Mouse (Mus musculus) MEL (cell line): ENCODE data around the gene Fnd3c2. TPM values are rescaled to one million over a fixed set of nuclear protein-coding genes. Genes with fewer than 3 reads are reported as not detected.

ENCODE experiments used
- DNase-seq: peaks from one replicate; pipeline ENCODE4 v3.0.0; 2011; ENCODE audit warnings: low read depth, low spot score
- H3K27ac ChIP-seq: 2 replicates; pipeline ENCODE4 v1.5.1; 2012; ENCODE audit warnings: low read depth, mild to moderate bottlenecking, control low read depth, low read length, moderate library complexity; ENCODE audit not compliant: control insufficient read depth
- H3K27me3 ChIP-seq, 2 experiments: fragments of 150-350 bp in 1 of 2; sonication (generic) in 1 of 2; 2 replicates each; pipeline ENCODE4 v1.6.1; 2012; ENCODE audit warnings: low read length in 2 of 2, mild to moderate bottlenecking in 2 of 2, improper control_type of control experiment in 1 of 2, moderate library complexity in 1 of 2; ENCODE audit not compliant: insufficient read depth in 2 of 2, control insufficient read depth in 1 of 2
- H3K36me3 ChIP-seq, 2 experiments: 2 replicates each; pipeline ENCODE4 v1.6.1; 2012 to 2014; ENCODE audit warnings: low read length in 2 of 2, improper control_type of control experiment in 1 of 2, inconsistent platforms in 1 of 2, mild to moderate bottlenecking in 1 of 2; ENCODE audit not compliant: insufficient read depth in 2 of 2, control insufficient read depth in 1 of 2
- H3K4me1 ChIP-seq, 2 experiments: fragments of 150-350 bp in 1 of 2; sonication (generic) in 1 of 2; 2 replicates each; pipeline ENCODE4 v1.6.1; 2012; ENCODE audit warnings: low read length in 2 of 2, improper control_type of control experiment in 1 of 2, mild to moderate bottlenecking in 1 of 2; ENCODE audit not compliant: insufficient read depth in 2 of 2, control insufficient read depth in 1 of 2
- H3K4me3 ChIP-seq, 2 experiments: fragments of 150-350 bp in 1 of 2; sonication (generic) in 1 of 2; 2 replicates each; pipeline ENCODE4 v1.5.1; 2012; ENCODE audit warnings: low read depth in 2 of 2, low read length in 2 of 2, mild to moderate bottlenecking in 2 of 2, moderate library complexity in 2 of 2, control low read depth in 1 of 2, improper control_type of control experiment in 1 of 2; ENCODE audit not compliant: control insufficient read depth in 1 of 2, insufficient read depth in 1 of 2
- H3K79me2 ChIP-seq: 2 replicates; pipeline ENCODE4 v1.6.1; 2012; ENCODE audit warnings: mild to moderate bottlenecking, low read length, moderate library complexity; ENCODE audit not compliant: control insufficient read depth, poor library complexity, insufficient read depth
- H3K9ac ChIP-seq: 2 replicates; pipeline ENCODE4 v1.6.1; 2012; ENCODE audit warnings: low read depth, mild to moderate bottlenecking, control low read depth, low read length, moderate library complexity; ENCODE audit not compliant: control insufficient read depth, poor library complexity, severe bottlenecking
- H3K9me3 ChIP-seq: fragments of 150-350 bp; sonication (generic); replicated peaks from 2 replicates; pipeline ENCODE4 v1.6.1; 2012; ENCODE audit warnings: mild to moderate bottlenecking, low read length, improper control_type of control experiment, moderate library complexity; ENCODE audit not compliant: insufficient read depth
- BHLHE40 ChIP-seq: IDR thresholded peaks from 2 replicates; pipeline ENCODE4 v1.6.1; 2012; ENCODE audit warnings: low read depth, mild to moderate bottlenecking, inconsistent platforms, low read length, improper control_type of control experiment, borderline replicate concordance
- CHD2 ChIP-seq: IDR thresholded peaks from 2 replicates; pipeline ENCODE4 v1.6.1; 2011; ENCODE audit warnings: low read length, improper control_type of control experiment
- CTCF ChIP-seq, 3 experiments: IDR thresholded peaks in 2 of 3; conservative IDR thresholded peaks in 1 of 3; 2 replicates each; pipeline ENCODE4 v1.5.1; 2011 to 2012; ENCODE audit warnings: low read length in 3 of 3, low read depth in 2 of 3, mild to moderate bottlenecking in 2 of 3, improper control_type of control experiment in 1 of 3, inconsistent platforms in 1 of 3, mixed read lengths in 1 of 3, moderate library complexity in 1 of 3; ENCODE audit not compliant: control insufficient read depth in 1 of 3, insufficient read depth in 1 of 3, poor library complexity in 1 of 3, severe bottlenecking in 1 of 3
- EP300 ChIP-seq, 2 experiments: IDR thresholded peaks; 2 replicates each; pipeline ENCODE4 v1.6.1; 2011; ENCODE audit warnings: improper control_type of control experiment in 2 of 2, low read length in 2 of 2, low read depth in 1 of 2, mild to moderate bottlenecking in 1 of 2
- ETS1 ChIP-seq: IDR thresholded peaks from 2 replicates; pipeline ENCODE4 v1.6.1; 2012; ENCODE audit warnings: low read depth, mild to moderate bottlenecking, inconsistent platforms, low read length, improper control_type of control experiment, moderate library complexity
- GATA1 ChIP-seq: IDR thresholded peaks from 2 replicates; pipeline ENCODE4 v1.6.1; 2011; ENCODE audit warnings: low read depth, low read length, improper control_type of control experiment
- KAT2A ChIP-seq: conservative IDR thresholded peaks from 2 replicates; pipeline ENCODE4 v1.6.1; 2012; ENCODE audit warnings: low read depth, low read length, improper control_type of control experiment, inconsistent platforms
- MAFK ChIP-seq: IDR thresholded peaks from 2 replicates; pipeline ENCODE4 v1.6.1; 2011; ENCODE audit warnings: low read depth, mild to moderate bottlenecking, low read length, improper control_type of control experiment, borderline replicate concordance
- MAX ChIP-seq: IDR thresholded peaks from 2 replicates; pipeline ENCODE4 v1.6.1; 2011; ENCODE audit warnings: low read length, improper control_type of control experiment
- MEF2A ChIP-seq: IDR thresholded peaks from 2 replicates; pipeline ENCODE4 v1.6.1; 2014; ENCODE audit warnings: low read depth, mild to moderate bottlenecking, inconsistent platforms, low read length, improper control_type of control experiment; ENCODE audit not compliant: poor library complexity, insufficient replicate concordance, severe bottlenecking; ENCODE audit errors: extremely low read depth
- MXI1 ChIP-seq: IDR thresholded peaks from 2 replicates; pipeline ENCODE4 v1.6.1; 2011; ENCODE audit warnings: mild to moderate bottlenecking, low read depth, low read length, improper control_type of control experiment
- NELFE ChIP-seq: IDR thresholded peaks from 2 replicates; pipeline ENCODE4 v1.6.1; 2011; ENCODE audit warnings: low read depth, low read length, improper control_type of control experiment
- POLR2A ChIP-seq, 2 experiments: IDR thresholded peaks; 2 replicates each; pipeline ENCODE4 v1.6.1; 2011 to 2012; ENCODE audit warnings: low read length in 2 of 2, mild to moderate bottlenecking in 2 of 2, control low read depth in 1 of 2, improper control_type of control experiment in 1 of 2, low read depth in 1 of 2, moderate library complexity in 1 of 2; ENCODE audit not compliant: control insufficient read depth in 1 of 2, insufficient read depth in 1 of 2, poor library complexity in 1 of 2
- POLR2AphosphoS5 ChIP-seq: IDR thresholded peaks from 2 replicates; pipeline ENCODE4 v1.6.1; 2012; ENCODE audit warnings: low read depth, borderline replicate concordance, mild to moderate bottlenecking, inconsistent platforms, low read length, moderate library complexity, mixed read lengths
- SIN3A ChIP-seq: IDR thresholded peaks from 2 replicates; pipeline ENCODE4 v1.6.1; 2012; ENCODE audit warnings: low read length, improper control_type of control experiment, inconsistent platforms
- TAL1 ChIP-seq: IDR thresholded peaks from 2 replicates; pipeline ENCODE4 v1.6.1; 2012; ENCODE audit warnings: mild to moderate bottlenecking, inconsistent platforms, low read length, moderate library complexity, mixed read lengths
- TBP ChIP-seq: IDR thresholded peaks from 2 replicates; pipeline ENCODE4 v1.8.0; 2011; ENCODE audit warnings: low read depth, low read length, improper control_type of control experiment
- TCF12 ChIP-seq: IDR thresholded peaks from 2 replicates; pipeline ENCODE4 v1.6.1; 2014; ENCODE audit warnings: low read depth, mild to moderate bottlenecking, inconsistent platforms, low read length, improper control_type of control experiment, moderate library complexity
- UBTF ChIP-seq: IDR thresholded peaks from 2 replicates; pipeline ENCODE4 v1.6.1; 2012; ENCODE audit warnings: low read depth, mild to moderate bottlenecking, inconsistent platforms, low read length, improper control_type of control experiment, moderate library complexity, borderline replicate concordance; ENCODE audit not compliant: insufficient read depth
- USF1 ChIP-seq: IDR thresholded peaks from 2 replicates; pipeline ENCODE4 v1.6.1; 2014; ENCODE audit warnings: low read depth, mild to moderate bottlenecking, inconsistent platforms, low read length, improper control_type of control experiment, moderate library complexity
- ZNF384 ChIP-seq: IDR thresholded peaks from 2 replicates; pipeline ENCODE4 v1.6.1; 2012; ENCODE audit warnings: low read depth, mild to moderate bottlenecking, inconsistent platforms, low read length, improper control_type of control experiment
- polyA plus RNA-seq, 2 experiments: library from polyadenylated mRNA; stranded (reverse) in 1 of 2; unstranded in 1 of 2; fragments of >175 nt in 1 of 2; fragments of >200 nt in 1 of 2; gene quantifications; 2 replicates each; pipeline versions ENCODE4 v1.2.1 to v1.2.4; 2012; ENCODE audit warnings: low replicate concordance in 2 of 2, low read depth in 1 of 2; ENCODE audit not compliant: insufficient read length in 2 of 2, insufficient read depth in 1 of 2, missing spikeins in 1 of 2
- total RNA-seq: library from RNA; depleted of rRNA; stranded (reverse); fragments of 300-350 nt; gene quantifications from 2 replicates; pipeline ENCODE4 v1.2.3, GENCODE M21; 2012; rRNA removed

Fnd3c2 gene
- total and polyA plus RNA-seq, 3 experiments, result not detected

GRCm38 (mm10) chrX:106186713-106187649 is 68.2 kb downstream of the Fnd3c2 start, which contains the start of gene Pgk1 (continued):
- TF ChIP-seq MAFK, result no peak
- no peak for TF ChIP-seq TAL1
- no peak for TF ChIP-seq UBTF
- TF ChIP-seq TBP, result 0 out of 2 replicates have a peak, but pooled peaks have one; percentile 11
- peak; percentile 41; the same call in 1 of the 2 replicates for TF ChIP-seq MAX
- no peak for TF ChIP-seq POLR2AphosphoS5
- TF ChIP-seq ZNF384, result no peak
- peak in 1 of 2 experiments; percentile 70; a peak in 3 of 4 replicates for TF ChIP-seq POLR2A (IDR thresholded peaks at IDR 0.05; ENCODE audit: control insufficient read depth in 1 of 2, insufficient read depth in 1 of 2, low read depth in 1 of 2, low read length in 2 of 2, poor library complexity in 1 of 2)
- 0 out of 2 replicates have a peak, but pooled peaks have one; percentile 8 for TF ChIP-seq TCF12
- TF ChIP-seq USF1, result no peak
- peak; percentile 61 for TF ChIP-seq NELFE
- no peak for TF ChIP-seq EP300 (IDR thresholded peaks at IDR 0.05; ENCODE audit: low read depth in 1 of 2, low read length in 2 of 2)
- TF ChIP-seq SIN3A, result peak; percentile 28; the same call in 1 of the 2 replicates
- no peak for TF ChIP-seq KAT2A
- TF ChIP-seq GATA1, result no peak
- TF ChIP-seq BHLHE40, result peak; percentile 52; the same call in 1 of the 2 replicates

- Histone ChIP-seq H3K9me3 (no peaks in the 10 kb centered on the region), H3K79me2 (peaks cover 35% of the 10 kb centered on the region), H3K4me3 (no peak overlapping the region; a peak in 1 of 4 replicates), H3K36me3 (peaks cover 8 to 17% of the 10 kb centered on the region in 2 experiments; a peak in 3 of 4 replicates), H3K27ac (no peak overlapping the region), H3K9ac (peak overlapping the region; percentile 88; the same call in 1 of the 2 replicates), H3K27me3 (no peaks in the 10 kb centered on the region), H3K4me1 (peaks cover 0 to 13% of the 10 kb centered on the region in 2 experiments; a peak in 3 of 4 replicates)
- no peak for DNase-seq
- TF ChIP-seq BHLHE40 (no peak), MEF2A (no peak), CTCF (IDR thresholded peaks at IDR 0.05 in 2 of 3, conservative IDR thresholded peaks at IDR 0.05 in 1 of 3; ENCODE audit: control insufficient read depth in 1 of 3, insufficient read depth in 1 of 3, low read depth in 2 of 3, low read length in 3 of 3, poor library complexity in 1 of 3, severe bottlenecking in 1 of 3) (no peak), CHD2 (no peak), TCF12 (no peak), ETS1 (no peak), MXI1 (no peak), NELFE (no peak)
- TF ChIP-seq, all 39 proteins: peak for 0
These were observed 69.5 kb downstream of the Fnd3c2 start for GRCm38 (mm10) chrX:106185706-106186105.

Other genes with a start within 250 kb of the Fnd3c2 start
- gene Magt1, start 243.5 kb downstream of the Fnd3c2 start, total RNA-seq, result 34.9 and 36.2 TPM in 2 replicates
- 10 to 100 TPM in 1 of 2 experiments, not detected in 1; 34.3 TPM for gene Magt1, start 243.5 kb downstream of the Fnd3c2 start, polyA plus RNA-seq
- 245 and 268 TPM in 2 replicates for gene Cox7b, start 239.7 kb downstream of the Fnd3c2 start, total RNA-seq
- 1,000 to 10,000 TPM in 1 of 2 experiments, 100 to 1,000 TPM in 1; 721 to 1,065 TPM for gene Cox7b, start 239.7 kb downstream of the Fnd3c2 start, polyA plus RNA-seq
- gene Atp7a, start 228.1 kb downstream of the Fnd3c2 start, total RNA-seq, result 2.2 and 2.6 TPM in 2 replicates
- 1 to 10 TPM in 1 of 2 experiments, not detected in 1; 1.7 TPM for gene Atp7a, start 228.1 kb downstream of the Fnd3c2 start, polyA plus RNA-seq
- not detected in 2 replicates for gene Tlr13, start 112.2 kb downstream of the Fnd3c2 start, total RNA-seq
- not detected for gene Tlr13, start 112.2 kb downstream of the Fnd3c2 start, polyA plus RNA-seq
- gene Pgk1, start 68.3 kb downstream of the Fnd3c2 start, total RNA-seq, result 528 and 991 TPM in 2 replicates
- 100 to 1,000 TPM; 285 to 890 TPM for gene Pgk1, start 68.3 kb downstream of the Fnd3c2 start, polyA plus RNA-seq
- gene Taf9b, start 34.2 kb downstream of the Fnd3c2 start, total RNA-seq, result 1.7 and 2.5 TPM in 2 replicates
- gene Taf9b, start 34.2 kb downstream of the Fnd3c2 start, polyA plus RNA-seq, result 1 to 10 TPM in 1 of 2 experiments, not detected in 1; 1.9 TPM
- not detected in 2 replicates for gene Fndc3c1, start 230.0 kb upstream of the Fnd3c2 start, total RNA-seq
- not detected for gene Fndc3c1, start 230.0 kb upstream of the Fnd3c2 start, polyA plus RNA-seq